Mouse (Mus musculus): ENCODE results near the gene Hist1h1d. TPM values are rescaled to one million over a fixed set of nuclear protein-coding genes. Genes with fewer than 3 reads are reported as not detected.

Gene Hist1h1d
- polyA plus RNA-seq, 1 experiment from 2014 or later, result 0.09 TPM

GRCm38 (mm10) chr13:23517603-23518294 is 35.3 kb upstream of the Hist1h1d start:
- peak overlapping the region; percentile 74 for H3K27ac ChIP-seq (replicated peaks)
- peak overlapping the region; percentile 38 for H3K9ac ChIP-seq (replicated peaks)

GRCm38 (mm10) chr13:23518295-23518603 is 34.8 kb upstream of the Hist1h1d start:
- H3K9ac ChIP-seq (replicated peaks), result peak overlapping the region; percentile 29
- H3K4me3 ChIP-seq (replicated peaks), result peak overlapping the region; percentile 49
- no peaks in the 10 kb centered on the region for H3K36me3 ChIP-seq
- no peak for ATAC-seq (ENCODE audit: low FRiP score)
- H3K27me3 ChIP-seq (replicated peaks), result no peaks in the 10 kb centered on the region
- H3K9me3 ChIP-seq (replicated peaks), result no peaks in the 10 kb centered on the region
- H3K27ac ChIP-seq (replicated peaks), result no peak overlapping the region; the same call in 1 of the 2 replicates
- peak overlapping the region; percentile 85 for H3K4me2 ChIP-seq
- WGBS, result under 1% methylated on average over 6 of the region's 6 CpGs
- H3K4me1 ChIP-seq, result peaks cover 13% of the 10 kb centered on the region

More at GRCm38 (mm10) chr13:23517603-23518294, 35.3 kb upstream of the Hist1h1d start:
- H3K4me1 ChIP-seq, result peaks cover 13% of the 10 kb centered on the region
- H3K4me2 ChIP-seq, result peak overlapping the region; percentile 85
- under 1% methylated on average over 27 of the region's 27 CpGs for WGBS
- H3K36me3 ChIP-seq, result no peaks in the 10 kb centered on the region
- H3K4me3 ChIP-seq (replicated peaks), result peak overlapping the region; percentile 49
- ATAC-seq (ENCODE audit: low FRiP score), result peak; percentile 92
- no peaks in the 10 kb centered on the region for H3K27me3 ChIP-seq (replicated peaks)
- H3K9me3 ChIP-seq (replicated peaks), result no peaks in the 10 kb centered on the region

- Histone ChIP-seq H3K4me2 (peak overlapping the region; percentile 85), H3K4me1 (peaks cover 13% of the 10 kb centered on the region), H3K27me3 (replicated peaks) (no peaks in the 10 kb centered on the region), H3K4me3 (replicated peaks) (peak overlapping the region; percentile 36), H3K9me3 (replicated peaks) (no peaks in the 10 kb centered on the region), H3K9ac (replicated peaks) (no peak overlapping the region), H3K27ac (replicated peaks) (peak overlapping the region; percentile 34), H3K36me3 (no peaks in the 10 kb centered on the region)
- WGBS, result under 1% methylated on average over 6 of the region's 6 CpGs
- ATAC-seq (ENCODE audit: low FRiP score), result peak; percentile 32; the same call in 1 of the 2 replicates
These were observed 34.2 kb upstream of the Hist1h1d start for GRCm38 (mm10) chr13:23518885-23519284.

DNA sequence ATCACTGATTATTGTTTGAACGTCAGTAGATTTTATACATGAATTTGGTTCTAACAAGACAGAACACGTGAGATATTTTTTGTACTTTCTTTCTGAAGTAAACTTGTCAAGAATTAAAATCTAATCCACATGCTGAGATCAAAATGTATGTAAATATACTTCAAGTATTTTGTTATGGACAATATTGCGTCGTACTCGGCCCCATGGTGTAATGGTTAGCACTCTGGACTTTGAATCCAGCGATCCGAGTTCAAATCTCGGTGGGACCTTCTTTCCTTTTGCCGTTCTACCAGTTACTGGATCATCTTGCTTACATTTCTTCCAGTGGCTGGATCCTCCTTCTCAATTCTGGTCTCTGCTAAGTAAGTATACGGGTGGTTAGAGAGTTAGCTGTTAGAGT is 33.6 kb upstream of the Hist1h1d start:
- no peaks in the 10 kb centered on the region for H3K36me3 ChIP-seq
- WGBS, result under 1% methylated on average over 10 of the region's 10 CpGs
- H3K4me1 ChIP-seq, result peaks cover 13% of the 10 kb centered on the region
- peak overlapping the region; percentile 36 for H3K4me3 ChIP-seq (replicated peaks)
- peak overlapping the region; percentile 34; the same call in 1 of the 2 replicates for H3K27ac ChIP-seq (replicated peaks)
- H3K4me2 ChIP-seq, result peak overlapping the region; percentile 85
- no peaks in the 10 kb centered on the region for H3K27me3 ChIP-seq (replicated peaks)
- no peak overlapping the region for H3K9ac ChIP-seq (replicated peaks)
- H3K9me3 ChIP-seq (replicated peaks), result no peaks in the 10 kb centered on the region
- ATAC-seq (ENCODE audit: low FRiP score), result peak; percentile 51

DNA sequence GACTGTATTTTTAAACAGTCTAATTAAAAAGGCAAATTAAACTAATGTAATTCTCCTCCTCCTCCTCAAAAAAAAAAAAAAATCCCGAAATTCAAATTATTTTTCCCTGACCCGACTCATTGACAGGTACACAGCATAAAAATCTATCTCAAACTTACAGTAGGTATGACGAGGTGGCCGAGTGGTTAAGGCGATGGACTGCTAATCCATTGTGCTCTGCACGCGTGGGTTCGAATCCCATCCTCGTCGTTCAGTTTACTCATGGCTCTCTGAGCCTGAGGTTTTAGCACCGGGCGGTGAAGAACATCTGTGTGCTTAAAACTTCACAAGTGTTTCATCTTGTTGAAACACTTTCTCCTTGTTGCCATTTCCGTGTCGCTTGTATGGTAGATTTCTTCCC is 31.4 kb upstream of the Hist1h1d start:
- Histone ChIP-seq H3K27me3 (replicated peaks) (no peaks in the 10 kb centered on the region), H3K4me1 (peaks cover 12% of the 10 kb centered on the region), H3K36me3 (no peaks in the 10 kb centered on the region), H3K9ac (replicated peaks) (0 out of 2 replicates have a peak overlapping the region, but pooled peaks have one; percentile 11), H3K4me2 (peak overlapping the region; percentile 38), H3K27ac (replicated peaks) (no peak overlapping the region), H3K9me3 (replicated peaks) (no peaks in the 10 kb centered on the region), H3K4me3 (replicated peaks) (peak overlapping the region; percentile 12)
- ATAC-seq (ENCODE audit: low FRiP score), result no peak
- 1% methylated on average over 14 of the region's 14 CpGs for WGBS

DNA sequence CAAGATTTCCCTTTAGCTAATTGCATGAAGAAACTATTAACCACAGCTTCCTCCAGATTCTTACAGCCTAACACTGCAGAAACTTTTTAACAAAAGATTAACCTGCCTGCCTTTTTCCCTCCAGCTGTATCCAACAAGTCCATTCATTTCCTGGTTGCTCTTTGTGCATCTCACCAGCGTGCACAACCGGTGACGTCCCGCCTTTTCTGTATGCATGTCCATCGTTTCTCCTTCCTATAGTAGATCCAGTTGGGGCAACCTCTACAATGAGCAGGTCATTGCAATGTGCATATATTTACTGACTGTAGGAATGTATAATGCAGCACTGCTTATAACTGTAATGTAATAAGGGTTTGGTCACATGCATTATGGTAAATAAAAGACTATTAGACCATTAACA is 29.1 kb upstream of the Hist1h1d start:
- WGBS, result 49% methylated on average over 5 of the region's 5 CpGs
- no peak for ATAC-seq (ENCODE audit: low FRiP score)

GRCm38 (mm10) chr13:23524654-23525053 is 28.4 kb upstream of the Hist1h1d start:
- WGBS, result 12% methylated on average over 5 of the region's 5 CpGs
- no peak overlapping the region for H3K27ac ChIP-seq (replicated peaks)
- no peaks in the 10 kb centered on the region for H3K27me3 ChIP-seq (replicated peaks)
- H3K4me1 ChIP-seq, result peaks cover 12% of the 10 kb centered on the region; the same call in 1 of the 2 replicates
- 0 out of 2 replicates have a peak, but pooled peaks have one; percentile 13 for ATAC-seq (ENCODE audit: low FRiP score)
- no peaks in the 10 kb centered on the region for H3K9me3 ChIP-seq (replicated peaks)
- no peak overlapping the region for H3K4me3 ChIP-seq (replicated peaks)
- H3K36me3 ChIP-seq, result no peaks in the 10 kb centered on the region
- H3K4me2 ChIP-seq, result peak overlapping the region; percentile 34
- no peak overlapping the region for H3K9ac ChIP-seq (replicated peaks)

More for the DNA sequence above, 29.1 kb upstream of the Hist1h1d start:
- Histone ChIP-seq H3K9ac (replicated peaks) (no peak overlapping the region), H3K4me3 (replicated peaks) (no peak overlapping the region), H3K4me2 (no peak overlapping the region), H3K27me3 (replicated peaks) (no peaks in the 10 kb centered on the region), H3K9me3 (replicated peaks) (no peaks in the 10 kb centered on the region), H3K36me3 (no peaks in the 10 kb centered on the region), H3K4me1 (peaks cover 14% of the 10 kb centered on the region), H3K27ac (replicated peaks) (no peak overlapping the region)

GRCm38 (mm10) chr13:23525901-23526300 is 27.2 kb upstream of the Hist1h1d start:
- no peak overlapping the region for H3K27ac ChIP-seq (replicated peaks)
- H3K36me3 ChIP-seq, result no peaks in the 10 kb centered on the region
- 2% methylated on average over 10 of the region's 10 CpGs for WGBS
- no peaks in the 10 kb centered on the region for H3K9me3 ChIP-seq (replicated peaks)
- H3K4me1 ChIP-seq, result peaks cover 17% of the 10 kb centered on the region
- H3K9ac ChIP-seq (replicated peaks), result no peak overlapping the region
- H3K4me3 ChIP-seq (replicated peaks), result peak overlapping the region; percentile 53
- H3K4me2 ChIP-seq, result peak overlapping the region; percentile 58
- H3K27me3 ChIP-seq (replicated peaks), result no peaks in the 10 kb centered on the region
- no peak for ATAC-seq (ENCODE audit: low FRiP score)

GRCm38 (mm10) chr13:23526312-23526711 is 26.8 kb upstream of the Hist1h1d start:
- peak overlapping the region; percentile 53 for H3K4me3 ChIP-seq (replicated peaks)
- ATAC-seq (ENCODE audit: low FRiP score), result peak; percentile 60; the same call in 1 of the 2 replicates
- H3K9ac ChIP-seq (replicated peaks), result peak overlapping the region; percentile 48; the same call in 1 of the 2 replicates
- H3K36me3 ChIP-seq, result no peaks in the 10 kb centered on the region
- no peaks in the 10 kb centered on the region for H3K27me3 ChIP-seq (replicated peaks)
- no peaks in the 10 kb centered on the region for H3K9me3 ChIP-seq (replicated peaks)
- H3K4me2 ChIP-seq, result peak overlapping the region; percentile 58
- peaks cover 17% of the 10 kb centered on the region for H3K4me1 ChIP-seq
- H3K27ac ChIP-seq (replicated peaks), result peak overlapping the region; percentile 81
- under 1% methylated on average over 17 of the region's 17 CpGs for WGBS

DNA sequence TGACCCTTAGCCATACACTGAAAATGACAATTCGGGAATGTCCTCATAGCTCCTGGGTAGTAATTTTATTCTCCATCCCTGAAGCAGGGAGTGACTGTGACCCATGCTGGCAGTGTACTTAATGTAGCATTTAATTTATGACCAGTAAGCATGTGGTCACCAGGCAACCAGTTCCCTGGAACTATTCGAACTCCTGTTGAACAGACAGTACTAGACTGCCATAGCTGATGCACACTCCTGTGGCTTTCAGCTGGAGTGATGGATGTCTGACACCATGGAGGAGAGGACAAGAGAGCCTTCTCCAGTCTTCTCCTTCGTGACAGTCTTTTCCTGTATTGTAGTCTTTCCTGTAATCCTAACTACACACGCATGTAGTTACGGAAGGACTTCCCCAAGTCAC is 24.1 kb upstream of the Hist1h1d start:
- WGBS, result 33% methylated on average over 5 of the region's 5 CpGs
- Histone ChIP-seq H3K4me2 (no peak overlapping the region), H3K9ac (replicated peaks) (no peak overlapping the region), H3K36me3 (no peaks in the 10 kb centered on the region), H3K4me3 (replicated peaks) (no peak overlapping the region), H3K27me3 (replicated peaks) (no peaks in the 10 kb centered on the region), H3K9me3 (replicated peaks) (no peaks in the 10 kb centered on the region), H3K27ac (replicated peaks) (no peak overlapping the region), H3K4me1 (peaks cover 32% of the 10 kb centered on the region)
- no peak for ATAC-seq (ENCODE audit: low FRiP score)

DNA sequence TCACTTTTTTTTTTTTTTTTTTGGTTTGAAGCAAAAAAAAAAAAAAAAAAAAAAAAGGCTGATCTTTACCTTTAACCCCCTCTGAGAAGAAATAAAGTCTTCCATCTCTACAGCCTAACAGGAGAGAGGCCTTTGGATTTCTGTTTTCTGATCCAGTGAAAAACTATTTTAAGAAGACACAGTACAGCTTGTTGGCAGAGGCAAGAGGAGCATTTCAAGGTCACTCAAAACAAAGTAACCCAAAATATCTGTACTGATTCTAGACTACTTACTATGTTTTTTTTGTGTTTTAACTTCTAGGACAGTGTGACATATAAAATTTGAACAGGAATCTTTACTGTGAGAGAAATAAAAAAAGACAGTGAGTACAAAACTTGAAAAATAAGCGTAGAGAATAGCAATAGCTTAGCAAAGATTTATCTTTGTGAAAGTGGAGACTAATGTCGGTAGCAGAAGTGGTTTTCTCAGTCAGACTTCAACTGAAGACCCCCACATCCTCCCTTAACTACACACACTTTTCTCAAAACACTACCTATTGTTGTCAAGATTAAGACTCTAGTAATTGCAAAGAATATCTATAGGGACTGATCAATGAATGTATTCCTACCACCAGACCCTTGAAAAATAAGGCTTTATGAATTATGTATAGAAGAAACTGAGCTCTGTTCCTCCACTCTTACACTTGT is 23.4 kb upstream of the Hist1h1d start:
- ATAC-seq (ENCODE audit: low FRiP score), result no peak
- Histone ChIP-seq H3K4me3 (replicated peaks) (peak overlapping the region; percentile 56), H3K36me3 (no peaks in the 10 kb centered on the region), H3K27ac (replicated peaks) (peak overlapping the region; percentile 96), H3K9ac (replicated peaks) (peak overlapping the region; percentile 73), H3K27me3 (replicated peaks) (no peaks in the 10 kb centered on the region), H3K4me2 (peak overlapping the region; percentile 87), H3K4me1 (peaks cover 38% of the 10 kb centered on the region), H3K9me3 (replicated peaks) (no peaks in the 10 kb centered on the region)
- WGBS, result 26% methylated on average over 2 of the region's 2 CpGs
